Mouse (Mus musculus): ENCODE results near the gene Kcna7. TPM values are rescaled to one million over a fixed set of nuclear protein-coding genes. Genes with fewer than 3 reads are reported as not detected.
A peak's percentile ranks its signal among the peaks of the same experiment; 100 is the strongest.
"Not testable (repeated sequence)": the region's sequence is repeated elsewhere in the genome, so short reads cannot be mapped to it uniquely, and the experiment has no call there.

Gene Kcna7
- total RNA-seq, 2 experiments from 2014 or later = 3.2 to 3.7 TPM

DNA sequence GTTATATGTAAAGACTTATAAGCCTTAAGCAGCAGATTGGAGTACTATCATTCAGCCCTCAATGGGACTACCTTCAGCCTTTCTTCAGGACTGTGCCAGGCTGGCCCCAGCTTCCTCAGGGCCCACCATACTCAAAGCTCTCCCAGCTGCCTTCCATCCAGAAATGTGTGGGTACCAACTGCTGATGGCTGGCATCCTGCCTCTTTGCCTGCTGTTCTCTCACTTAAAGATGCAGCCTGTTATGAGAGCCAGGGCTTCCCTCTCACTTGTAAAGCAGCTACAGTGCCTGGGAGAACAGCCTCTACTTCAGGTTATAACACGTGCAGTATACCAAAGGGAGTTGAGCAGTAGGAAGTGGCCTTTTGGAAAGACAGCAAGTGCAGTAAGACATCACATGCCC is 29.4 kb upstream of the Kcna7 start:
- intact Hi-C loops (cut with DNase I) = no loop called here
- no peak for DNase-seq (ENCODE audit: low spot score)

DNA sequence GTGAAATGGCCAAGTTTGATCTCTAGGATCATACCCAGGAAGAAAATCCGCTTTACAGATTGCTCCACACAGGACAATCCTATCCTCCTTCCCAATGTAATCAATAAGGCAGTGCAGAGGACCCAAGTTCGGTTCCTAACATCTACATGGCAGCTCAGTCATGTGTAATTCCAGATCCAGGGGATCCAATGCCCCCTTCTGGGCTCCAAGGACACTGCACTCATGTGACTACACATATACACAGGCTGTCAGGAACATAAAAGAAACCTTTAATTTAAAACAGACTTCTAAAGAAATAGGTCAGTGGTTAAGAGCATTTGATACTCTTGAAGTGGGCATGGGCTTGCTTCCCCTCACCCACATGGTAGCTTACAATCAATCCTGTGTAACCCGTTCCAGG is 19.4 kb upstream of the Kcna7 start:
- intact Hi-C loops (cut with DNase I) = no loop called here
- no peak for DNase-seq (ENCODE audit: low spot score)

DNA sequence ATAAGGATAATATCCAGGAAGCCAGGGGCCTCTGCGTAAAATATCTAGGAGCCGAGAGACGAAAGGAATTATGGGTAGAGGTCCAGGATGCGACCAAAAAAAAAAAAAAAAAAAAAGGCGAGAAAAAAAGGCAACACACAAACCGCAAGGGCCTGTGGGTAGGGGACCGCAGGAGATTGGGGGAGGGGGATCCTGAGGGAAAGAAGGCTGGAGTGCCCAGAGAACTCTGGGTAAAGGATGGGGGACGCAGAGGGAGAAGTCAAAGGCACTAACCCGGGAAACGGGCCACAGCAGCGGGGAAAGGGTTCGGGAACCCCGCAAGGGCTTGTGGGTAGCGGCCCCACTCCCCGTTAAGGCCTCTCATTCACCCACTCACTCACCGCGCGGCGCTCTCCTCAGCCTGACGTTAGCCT is 10.3 kb upstream of the Kcna7 start:
- intact Hi-C loops (cut with DNase I) = loop anchor here (2.0 to 5.0 kb wide), 2 partner anchors 24 to 37 kb away; partner anchors contain the start of genes Gys1 and Lin7b
- no peak for DNase-seq (ENCODE audit: low spot score)

DNA sequence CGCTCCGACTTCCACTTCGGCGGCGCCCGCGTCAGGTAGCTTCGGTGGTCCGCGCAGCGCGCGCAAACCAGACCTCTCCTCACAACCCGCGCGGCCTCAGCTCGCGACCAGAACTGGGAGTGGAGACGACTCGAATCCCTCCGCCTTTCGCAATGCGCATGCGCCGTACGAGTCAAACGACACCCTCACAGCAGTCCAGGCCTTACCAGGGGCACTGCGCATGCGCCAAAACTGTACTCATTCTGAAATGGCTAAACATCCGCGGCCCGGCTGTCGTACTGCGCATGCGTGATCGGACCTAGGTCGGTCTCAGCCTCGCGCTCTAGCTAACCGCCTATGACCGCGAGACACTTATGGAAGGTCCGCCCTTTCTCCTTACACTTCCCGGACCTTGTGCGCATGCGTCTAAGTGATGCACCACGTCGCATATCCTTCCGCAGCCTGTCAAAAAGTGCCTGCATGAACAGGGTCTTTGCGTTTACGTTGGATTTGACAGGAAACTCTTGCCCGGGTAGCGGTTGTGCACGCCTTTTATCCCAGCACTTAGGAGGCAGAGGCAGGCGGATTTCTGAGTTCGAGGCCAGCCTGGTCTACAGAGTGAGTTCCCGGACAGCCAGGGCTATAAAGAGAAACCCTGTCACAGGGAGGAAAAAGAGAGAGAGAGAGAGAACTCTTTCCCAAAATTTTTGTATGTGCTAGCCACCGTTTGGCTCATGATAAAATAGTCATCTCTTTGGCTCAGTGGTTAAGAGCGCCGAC is 9.7 kb upstream of the Kcna7 start, which contains the start of gene Snrnp70:
Gene Snrnp70 (minus strand): TSS at position 165 of the 759 bp plus-strand sequence.
- intact Hi-C loops (cut with DNase I) = loop anchor here (2.0 to 5.0 kb wide), 3 partner anchors 25 to 87 kb away; partner anchors contain the start of genes Gys1 and Lin7b
- peak; percentile 100 for DNase-seq (ENCODE audit: low spot score)

DNA sequence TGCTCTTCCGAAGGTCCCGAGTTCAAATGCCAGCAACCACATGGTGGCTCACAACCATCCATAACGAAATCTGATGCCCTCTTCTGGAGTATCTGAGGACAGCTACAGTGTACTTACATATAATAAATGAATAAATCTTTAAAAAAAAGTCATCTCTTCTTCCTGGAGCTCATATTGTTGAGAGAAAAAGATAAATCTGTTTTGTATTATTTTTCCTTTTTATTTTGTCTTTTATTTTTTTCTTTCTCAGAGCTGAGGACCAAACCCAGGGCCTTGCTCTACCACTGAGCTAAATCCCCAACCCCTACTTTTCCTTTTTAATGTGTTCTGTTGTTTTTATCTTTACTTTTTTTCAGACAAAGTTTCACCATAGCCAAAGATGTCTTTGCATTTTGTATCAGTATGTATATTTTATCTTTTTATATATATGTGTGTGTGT is 9.1 kb upstream of the Kcna7 start:
- intact Hi-C loops (cut with DNase I) = loop anchor here (2.0 to 5.0 kb wide), 2 partner anchors 36 to 88 kb away; partner anchors contain the start of gene Gys1

DNA sequence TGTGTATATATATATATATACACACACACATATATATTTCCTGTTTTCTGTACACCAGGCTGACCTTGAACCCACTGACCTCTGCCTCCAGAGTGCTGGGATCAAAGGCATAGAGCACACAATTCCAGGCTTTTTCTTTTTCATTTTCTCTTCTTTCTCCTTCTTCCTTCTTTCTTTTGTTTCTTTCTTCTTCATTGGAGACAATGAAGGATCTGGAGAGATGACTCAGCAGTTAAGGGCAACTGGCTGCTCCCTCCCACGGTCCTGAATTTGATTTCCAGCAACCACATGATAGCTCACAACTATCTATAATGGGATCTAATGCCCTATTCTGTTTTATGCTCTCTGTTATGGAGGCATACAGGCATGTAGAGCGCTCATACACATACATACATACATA is 8.7 kb upstream of the Kcna7 start:
- intact Hi-C loops (cut with DNase I) = loop anchor here (2.0 to 5.0 kb wide), 2 partner anchors 36 to 88 kb away; partner anchors contain the start of gene Gys1
- DNase-seq (ENCODE audit: low spot score) = no peak

More for the DNA sequence above, 9.1 kb upstream of the Kcna7 start:
- not testable (repeated sequence) for DNase-seq (ENCODE audit: low spot score)

DNA sequence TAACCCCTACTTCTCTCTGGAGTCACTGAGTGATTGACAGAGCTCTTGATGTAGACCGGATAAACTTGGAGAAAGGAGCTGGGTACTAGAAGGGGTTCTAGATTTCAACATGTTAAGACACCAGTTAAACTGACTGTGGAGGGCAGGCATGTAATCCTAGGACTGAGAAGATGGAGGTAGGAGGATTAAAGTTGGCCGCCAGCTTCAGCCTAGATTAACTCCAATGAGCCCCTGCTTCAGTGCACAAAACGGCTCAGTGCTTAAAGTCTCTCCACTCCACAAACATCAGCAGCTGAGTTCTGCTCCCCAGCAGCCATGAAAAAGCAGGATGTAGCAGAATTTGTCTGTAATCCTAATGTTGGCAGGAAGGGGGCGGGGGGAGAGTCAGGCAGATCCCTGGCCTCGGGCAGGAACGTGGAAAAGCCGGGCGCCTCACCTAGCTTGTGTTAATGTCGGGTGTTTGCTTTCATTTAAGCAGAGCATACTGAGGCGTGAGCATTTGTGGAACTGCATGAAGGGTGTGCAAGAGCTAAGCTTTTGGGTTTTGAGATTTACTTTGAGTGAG is 3.9 kb upstream of the Kcna7 start:
- DNase-seq (ENCODE audit: low spot score) = no peak
- intact Hi-C loops (cut with DNase I) = no loop called here

DNA sequence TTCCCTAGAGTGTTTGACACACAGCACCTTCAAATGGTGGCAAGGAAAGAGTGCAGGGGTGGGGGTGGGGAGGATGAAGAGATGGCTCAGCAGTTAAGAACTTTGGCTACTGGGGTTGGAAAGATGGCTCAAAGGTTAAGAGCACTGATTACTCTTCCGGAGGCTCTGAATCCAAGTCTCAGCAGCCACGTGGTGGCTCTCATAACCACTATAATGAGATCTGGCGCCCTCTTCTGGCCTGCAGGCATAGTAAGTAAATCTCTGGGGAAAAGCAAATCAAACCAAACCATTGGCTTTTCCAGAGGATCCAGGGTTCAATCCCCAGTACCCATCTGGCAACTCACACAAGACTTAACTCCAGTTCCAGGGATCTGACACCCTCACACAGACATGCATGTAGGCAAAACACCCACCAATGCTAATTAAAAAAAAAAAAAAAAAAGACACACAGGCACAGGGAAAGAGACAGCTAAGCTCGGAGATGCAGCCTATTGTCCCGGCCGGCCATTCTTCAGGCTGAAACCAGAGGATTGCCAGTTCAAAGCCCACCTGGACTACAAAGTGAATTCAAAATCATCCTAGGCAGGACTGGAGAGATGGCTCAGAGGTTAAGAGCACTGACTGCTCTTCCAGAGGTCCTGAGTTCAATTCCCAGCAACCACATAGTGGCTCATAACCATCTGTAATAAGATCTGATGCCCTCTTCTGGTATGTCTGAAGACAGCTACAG is 1.8 kb upstream of the Kcna7 start:
- intact Hi-C loops (cut with DNase I) = no loop called here
- DNase-seq (ENCODE audit: low spot score) = no peak

DNA sequence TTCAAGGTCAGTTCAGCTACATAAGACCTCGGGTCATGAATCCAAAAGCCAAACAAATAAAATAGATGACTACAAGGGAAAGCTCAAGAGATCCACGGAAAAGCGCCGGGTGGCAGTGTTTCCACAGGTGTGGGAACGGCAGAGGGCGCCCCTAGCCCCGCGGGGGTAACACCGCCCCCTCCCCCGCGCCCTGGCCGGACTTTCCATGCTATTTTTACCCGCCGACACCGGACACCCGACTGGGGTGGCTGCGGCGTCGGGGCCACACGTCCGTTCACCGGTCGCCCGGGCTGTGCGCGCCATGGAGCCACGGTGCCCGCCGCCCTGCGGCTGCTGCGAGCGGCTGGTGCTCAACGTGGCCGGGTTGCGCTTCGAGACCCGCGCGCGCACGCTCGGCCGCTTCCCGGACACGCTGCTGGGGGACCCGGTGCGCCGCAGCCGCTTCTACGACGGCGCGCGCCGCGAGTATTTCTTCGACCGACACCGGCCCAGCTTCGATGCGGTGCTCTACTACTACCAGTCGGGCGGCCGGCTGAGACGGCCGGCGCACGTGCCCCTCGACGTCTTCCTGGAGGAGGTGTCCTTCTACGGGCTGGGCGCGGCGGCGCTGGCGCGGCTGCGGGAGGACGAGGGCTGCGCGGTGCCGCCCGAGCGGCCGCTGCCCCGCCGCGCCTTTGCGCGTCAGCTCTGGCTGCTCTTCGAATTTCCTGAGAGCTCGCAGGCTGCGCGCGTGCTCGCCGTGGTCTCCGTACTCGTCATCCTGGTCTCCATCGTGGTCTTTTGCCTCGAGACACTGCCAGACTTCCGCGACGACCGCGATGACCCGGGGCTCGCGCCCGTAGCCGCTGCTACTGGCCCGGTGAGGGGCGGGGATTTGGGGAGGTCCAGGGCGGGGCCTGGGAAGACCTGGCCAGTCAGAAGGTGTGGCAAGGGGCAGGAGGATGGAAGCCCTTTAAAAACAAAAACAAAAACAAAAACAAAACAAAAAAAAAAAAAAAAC is 1.0 kb downstream of the Kcna7 start:
- DNase-seq (ENCODE audit: low spot score) = no peak
- intact Hi-C loops (cut with DNase I) = loop anchor here (2.0 kb wide), 1 partner anchor 28 kb away; the partner anchor contains the start of gene Gys1

DNA sequence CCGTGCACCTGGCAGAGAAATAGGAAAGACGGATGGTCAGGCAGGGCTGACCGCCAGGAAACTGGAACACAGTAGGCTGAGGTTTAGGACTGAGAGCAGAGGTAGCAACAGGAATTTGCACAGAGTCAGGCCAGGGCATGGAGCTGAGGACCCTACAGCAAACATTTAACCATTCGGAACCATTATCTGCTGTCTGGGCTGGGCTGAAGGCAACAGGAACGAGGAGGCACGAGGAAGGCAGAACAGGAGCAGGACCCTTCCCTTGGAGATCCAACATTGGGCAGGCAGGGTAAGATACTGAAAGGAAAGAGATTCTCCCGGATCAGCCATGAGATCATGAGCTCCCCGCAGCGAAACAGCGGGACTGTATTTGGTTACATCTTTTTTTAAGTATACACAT is 2.4 kb downstream of the Kcna7 start:
- DNase-seq (ENCODE audit: low spot score) = no peak
- intact Hi-C loops (cut with DNase I) = loop anchor here (2.0 kb wide), 1 partner anchor 27 kb away; the partner anchor contains the start of gene Gys1

DNA sequence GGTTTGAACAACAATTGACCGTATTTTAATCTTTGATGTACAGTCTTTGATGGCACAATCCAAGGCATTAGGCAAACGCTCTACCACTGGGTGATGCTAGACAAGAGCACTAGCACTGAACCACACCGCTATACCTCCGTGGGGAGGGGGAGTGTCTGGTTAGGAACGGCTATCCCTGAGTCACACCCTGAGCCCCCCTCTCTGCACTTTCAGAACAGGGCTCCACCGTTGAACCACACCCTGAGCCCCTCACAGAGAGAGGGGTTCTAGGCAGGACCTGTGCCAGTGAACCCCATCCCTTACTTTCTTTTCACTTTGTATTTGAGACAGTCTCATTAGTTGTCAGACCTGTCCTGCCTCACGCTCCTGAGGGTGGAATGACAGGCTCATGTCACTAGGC is 2.9 kb downstream of the Kcna7 start:
- intact Hi-C loops (cut with DNase I) = no loop called here
- no peak for DNase-seq (ENCODE audit: low spot score)

DNA sequence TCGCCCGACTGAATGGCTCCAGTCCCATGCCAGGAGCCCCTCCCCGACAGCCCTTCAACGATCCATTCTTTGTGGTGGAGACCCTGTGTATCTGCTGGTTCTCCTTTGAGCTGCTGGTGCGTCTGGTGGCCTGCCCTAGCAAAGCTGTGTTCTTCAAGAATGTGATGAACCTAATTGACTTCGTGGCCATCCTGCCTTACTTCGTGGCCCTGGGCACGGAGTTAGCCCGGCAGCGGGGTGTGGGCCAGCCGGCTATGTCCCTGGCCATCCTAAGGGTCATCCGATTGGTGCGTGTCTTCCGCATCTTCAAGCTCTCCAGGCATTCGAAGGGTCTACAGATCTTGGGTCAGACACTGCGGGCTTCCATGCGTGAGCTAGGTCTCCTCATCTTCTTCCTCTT is 3.5 kb downstream of the Kcna7 start:
- no peak for DNase-seq (ENCODE audit: low spot score)
- intact Hi-C loops (cut with DNase I) = no loop called here

DNA sequence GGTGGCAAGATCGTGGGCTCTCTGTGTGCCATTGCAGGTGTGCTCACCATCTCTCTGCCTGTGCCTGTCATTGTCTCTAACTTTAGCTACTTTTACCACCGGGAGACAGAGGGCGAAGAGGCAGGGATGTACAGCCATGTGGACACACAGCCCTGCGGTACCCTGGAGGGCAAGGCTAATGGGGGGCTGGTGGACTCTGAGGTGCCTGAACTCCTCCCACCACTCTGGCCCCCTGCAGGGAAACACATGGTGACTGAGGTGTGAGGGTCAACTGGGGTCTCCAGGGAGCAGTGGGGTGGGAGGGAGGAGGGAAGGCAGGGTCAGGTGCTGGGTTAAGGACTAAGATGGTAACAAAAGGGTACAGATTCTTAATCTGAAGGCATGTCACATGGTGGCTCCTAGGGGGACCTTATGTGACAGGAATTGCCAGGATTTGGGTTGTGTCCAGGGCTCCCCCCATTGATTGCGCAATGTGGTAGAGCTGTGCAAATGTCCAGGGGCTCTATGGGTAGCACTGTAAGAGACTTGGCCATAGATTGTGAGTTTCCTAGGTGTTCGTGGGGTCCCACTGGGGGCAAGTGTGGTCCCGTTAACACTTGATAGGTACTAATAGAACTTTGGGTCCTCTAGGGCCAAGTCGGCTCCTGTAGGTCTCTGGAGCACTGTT is 4.2 kb downstream of the Kcna7 start:
- no peak for DNase-seq (ENCODE audit: low spot score)
- intact Hi-C loops (cut with DNase I) = no loop called here

DNA sequence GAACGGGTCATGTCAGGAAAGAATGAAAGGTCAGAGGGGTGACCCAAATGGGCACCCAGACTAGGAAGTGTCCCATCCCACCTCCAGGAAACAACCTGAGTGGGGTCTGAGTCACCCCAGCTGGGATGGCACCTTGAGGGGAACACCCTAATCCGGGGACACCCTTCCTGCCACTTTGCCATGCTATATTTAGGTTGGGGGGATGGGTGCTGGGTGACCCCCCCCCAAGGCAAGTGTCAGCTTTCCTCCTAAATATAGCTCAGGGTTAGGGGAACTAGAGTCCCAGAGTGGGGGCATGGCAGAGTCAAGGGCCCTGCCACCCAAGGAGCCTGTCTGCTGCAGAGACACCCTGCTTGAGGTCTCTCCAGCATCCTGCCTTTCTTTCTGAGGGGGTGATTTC is 7.0 kb downstream of the Kcna7 start:
- DNase-seq (ENCODE audit: low spot score) = no peak
- intact Hi-C loops (cut with DNase I) = no loop called here

DNA sequence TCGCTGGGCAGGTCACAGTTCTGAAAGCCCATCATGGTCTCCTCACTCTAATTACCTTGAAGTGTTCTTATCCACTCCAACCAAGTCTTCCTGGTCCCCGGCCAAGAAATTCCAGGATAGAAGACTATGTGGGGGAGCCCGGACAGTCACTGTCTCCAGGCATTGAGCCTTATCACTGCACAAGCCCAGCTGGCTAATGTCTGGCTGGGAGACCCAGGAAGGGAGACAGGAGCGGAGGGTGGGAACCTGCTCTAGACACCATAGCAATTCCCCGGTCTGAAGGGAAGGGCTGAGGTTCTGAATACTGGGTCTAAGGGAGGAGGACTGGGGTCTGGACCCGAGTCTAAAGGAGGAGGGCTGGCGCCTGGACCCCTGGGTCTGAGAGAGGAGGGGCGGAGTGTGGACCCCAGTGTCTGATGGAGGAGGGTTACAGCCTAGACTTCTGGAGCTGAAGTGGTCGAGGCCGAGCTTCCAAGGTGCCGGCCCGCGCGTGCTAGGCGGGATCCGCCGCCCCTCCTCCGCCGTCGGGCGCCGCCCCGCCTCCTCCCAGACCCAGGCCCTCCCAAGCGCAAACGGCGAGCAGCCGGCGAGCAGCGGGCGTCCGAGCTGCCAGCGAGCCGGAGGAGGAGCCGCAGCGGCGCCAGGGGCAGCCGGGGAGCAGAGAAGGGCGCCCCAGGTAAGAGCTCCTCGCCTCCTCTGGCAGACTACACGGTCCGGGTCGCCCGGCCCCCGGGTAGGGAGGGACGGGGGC is 7.8 kb downstream of the Kcna7 start, which contains the start of gene Ntf5:
Gene Ntf5 (plus strand): TSS at position 583 of the 751 bp plus-strand sequence.
- DNase-seq (ENCODE audit: low spot score) = no peak

DNA sequence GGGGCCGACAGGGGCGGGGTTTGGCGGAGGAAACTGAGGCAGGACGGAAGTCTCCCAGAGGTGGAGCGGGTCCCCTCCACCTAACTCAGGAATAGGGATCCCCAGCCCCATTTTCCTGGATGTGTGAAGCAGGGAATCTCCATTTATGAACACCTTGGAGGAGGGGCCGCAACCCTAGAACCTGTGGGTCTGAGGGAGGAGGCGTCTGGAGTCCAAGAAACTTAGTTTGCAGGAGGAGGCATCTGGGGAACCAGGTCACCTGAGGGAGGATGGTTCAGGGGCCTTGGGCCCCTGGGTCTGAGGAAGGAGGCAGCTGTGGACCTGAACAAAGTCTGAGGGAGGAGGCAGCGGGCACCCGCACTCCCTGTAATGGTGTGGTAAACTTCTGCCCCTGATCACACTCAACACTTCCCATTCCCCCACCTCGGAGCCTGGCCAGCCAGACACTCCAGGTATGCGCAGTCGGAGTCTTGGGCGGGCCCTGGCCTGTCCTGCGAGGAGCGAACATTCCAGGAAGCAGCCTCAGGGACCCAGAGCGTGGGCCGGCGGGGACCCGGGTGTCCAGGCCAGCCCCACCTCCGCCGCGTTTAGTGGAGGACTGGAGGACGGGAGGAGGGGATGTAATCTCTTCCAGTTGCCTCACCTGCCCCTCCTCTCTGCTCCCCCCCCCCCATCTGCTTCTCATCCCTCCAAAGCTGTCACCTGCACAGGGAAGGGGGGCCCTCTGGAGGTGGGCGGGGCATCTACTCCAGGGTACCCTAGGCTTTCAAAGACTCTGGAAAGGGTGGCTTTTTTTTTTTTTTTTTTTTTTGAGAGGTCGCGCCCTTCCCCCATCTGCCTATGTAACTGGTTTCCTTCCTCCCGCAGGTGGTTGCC is 8.6 kb downstream of the Kcna7 start:
- intact Hi-C loops (cut with DNase I) = no loop called here
- DNase-seq (ENCODE audit: low spot score) = no peak

More for the DNA sequence above, 7.8 kb downstream of the Kcna7 start, which contains the start of gene Ntf5:
- intact Hi-C loops (cut with DNase I) = no loop called here

DNA sequence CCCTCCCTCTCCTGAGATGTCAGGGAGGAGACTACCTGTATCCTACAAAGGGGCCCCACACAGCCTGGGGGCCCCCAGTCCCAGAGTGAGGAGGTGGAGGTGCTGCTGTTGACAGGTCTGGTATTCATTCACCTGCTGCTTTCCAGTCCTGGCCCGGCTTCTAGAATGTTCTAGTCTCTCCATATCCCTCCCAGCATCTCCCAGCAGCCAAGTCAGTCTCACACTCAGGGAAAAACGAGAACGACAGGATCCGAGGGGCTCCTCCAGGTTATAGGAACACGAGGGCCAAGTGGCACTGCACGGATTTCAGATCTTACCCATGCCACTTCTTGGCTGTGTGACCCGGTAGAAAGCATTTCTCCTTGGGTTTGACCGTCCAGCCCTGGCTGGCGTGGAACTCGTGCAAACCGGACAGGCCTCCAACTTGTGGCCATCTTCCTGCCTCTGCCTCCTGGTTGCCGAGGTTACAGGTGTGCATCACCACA is 9.3 kb downstream of the Kcna7 start:
- no peak for DNase-seq (ENCODE audit: low spot score)
- intact Hi-C loops (cut with DNase I) = no loop called here
